ENCODE assay signal across 19 mouse cellular contexts in the genomic region with DNA sequence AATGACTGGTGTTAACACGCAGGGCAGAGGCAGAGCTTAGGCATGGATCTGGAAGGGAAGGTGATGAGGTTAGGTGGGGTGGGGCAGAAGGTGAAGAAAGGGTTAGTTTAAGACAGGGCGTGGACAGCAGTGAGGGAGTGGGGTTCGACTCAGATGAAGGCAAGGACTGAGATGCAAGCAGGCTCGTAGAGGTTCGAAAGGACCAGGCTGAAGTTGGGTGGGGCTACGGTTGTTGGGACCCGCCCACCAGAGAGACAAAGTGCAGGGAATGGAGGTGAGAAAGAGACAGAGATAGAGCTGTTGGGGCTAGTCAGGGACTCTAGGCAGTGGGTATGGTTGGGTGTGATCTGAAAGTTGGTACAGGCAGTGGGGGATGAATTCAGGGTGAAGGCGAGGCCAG. TPM values are rescaled to one million over a fixed set of nuclear protein-coding genes. Genes with fewer than 3 reads are reported as not detected.
"Had no signal": no experiment of that assay in that cellular context is flagged by ENCODE, and none has a peak within 500 bp of the region (broad histone marks: within the 10 kb centered on the region; RNA-seq: fewer than 3 reads in every experiment).

No protein-coding gene starts in this region.

- H3K4me2 ChIP-seq: limb, embryonic 13.5 days; liver, embryonic 12.5 days; liver, embryonic 15.5 days; lung, embryonic 15.5 days; midbrain, embryonic 12.5 days; midbrain, embryonic 15.5 days; neural tube, embryonic 12.5 days; neural tube, embryonic 15.5 days had no signal

- H3K4me1 ChIP-seq: limb, embryonic 13.5 days; lung, embryonic 15.5 days; midbrain, embryonic 12.5 days; midbrain, embryonic 15.5 days; neural tube, embryonic 12.5 days had no signal

- H3K9me3 ChIP-seq: limb, embryonic 13.5 days; liver, embryonic 12.5 days; liver, embryonic 15.5 days; lung, embryonic 15.5 days; midbrain, embryonic 12.5 days; midbrain, embryonic 15.5 days; neural tube, embryonic 12.5 days; neural tube, embryonic 15.5 days had no signal

- H3K36me3 ChIP-seq: liver, embryonic 12.5 days; liver, embryonic 15.5 days had no signal

- H3K4me3 ChIP-seq: left cerebral cortex, adult 2 months; limb, embryonic 13.5 days; liver, embryonic 12.5 days; liver, embryonic 15.5 days; lung, embryonic 15.5 days; midbrain, embryonic 12.5 days; midbrain, embryonic 15.5 days; neural tube, embryonic 12.5 days; neural tube, embryonic 15.5 days had no signal

- H3K27me3 ChIP-seq: limb, embryonic 13.5 days; lung, embryonic 15.5 days; midbrain, embryonic 12.5 days; midbrain, embryonic 15.5 days; neural tube, embryonic 12.5 days; neural tube, embryonic 15.5 days had no signal

- H3K9ac ChIP-seq: limb, embryonic 13.5 days; liver, embryonic 12.5 days; liver, embryonic 15.5 days; lung, embryonic 15.5 days; midbrain, embryonic 12.5 days; midbrain, embryonic 15.5 days; neural tube, embryonic 12.5 days; neural tube, embryonic 15.5 days had no signal

- ATAC-seq: liver, embryonic 12.5 days; midbrain, embryonic 15.5 days had no signal

- DNase-seq: kidney, adult 9 months; layer of hippocampus, postnatal 36 days; liver; lung, adult 18-20 months; lung, postnatal 10 days; lung, postnatal 36 days; right cerebral cortex, postnatal 25 days; spleen, adult 18-20 months; thymus, adult 18-20 months; thymus, postnatal 36 days had no signal

- H3K27ac ChIP-seq: left cerebral cortex, adult 2 months; limb, embryonic 13.5 days; liver, embryonic 12.5 days; liver, embryonic 15.5 days; lung, embryonic 15.5 days; midbrain, embryonic 12.5 days; midbrain, embryonic 15.5 days; neural tube, embryonic 12.5 days; neural tube, embryonic 15.5 days had no signal

RNA-seq across cellular contexts. Expression of a gene that starts 19.3 kb away (rescaled TPM):
- polyA plus RNA-seq: liver, embryonic 12.5 days; liver, embryonic 15.5 days; neural tube, embryonic 12.5 days had no signal
